Mouse (Mus musculus) gastrocnemius, postnatal 10 days (tissue): ENCODE results near the gene Ldb2. TPM values are rescaled to one million over a fixed set of nuclear protein-coding genes. Genes with fewer than 3 reads are reported as not detected.

Source experiments
- DNase-seq: peaks from one replicate; pipeline ENCODE4 v3.0.0; 2021; ENCODE audit warnings: mixed read lengths
- long read RNA-seq, 2 experiments: library from polyadenylated mRNA; stranded (forward); transcript quantifications; one replicate each; pipeline ENCODE4 v2.0.0; 2021
- total RNA-seq, 2 experiments: library from RNA; stranded (reverse); gene quantifications; 2 replicates each; pipeline ENCODE4 v1.2.3; 2021

Gene Ldb2
- 10 to 100 TPM; 16.4 to 18.6 TPM for total RNA-seq
- long read RNA-seq, experiment 1, transcript Ldb2-201 (8 exons, 2,418 nt) = major isoform, 8 of 18 reads
- long read RNA-seq, experiment 1, partial matches to known transcripts = 0 of 18 reads
- long read RNA-seq, experiment 1, other reads (novel, unspliced or antisense) = 5 of 18 reads
- long read RNA-seq, experiment 2, partial matches to known transcripts = 1 of 10 reads
- long read RNA-seq, experiment 2, other reads (novel, unspliced or antisense) = 5 of 10 reads

GRCm38 (mm10) chr5:44799053-44799860 is at the start of gene Ldb2:
Gene Ldb2, minus strand, starts transcription at chr5:44799680.
- peak; percentile 47 for DNase-seq

GRCm38 (mm10) chr5:44831287-44831686 is 31.8 kb upstream of the Ldb2 start:
- DNase-seq = peak; percentile 21

GRCm38 (mm10) chr5:44815506-44815905 is 16.0 kb upstream of the Ldb2 start:
- no peak for DNase-seq

GRCm38 (mm10) chr5:44805960-44806359 is 6.5 kb upstream of the Ldb2 start:
- no peak for DNase-seq

- no peak for DNase-seq
These were observed 1.6 kb upstream of the Ldb2 start for GRCm38 (mm10) chr5:44801100-44801499.

GRCm38 (mm10) chr5:44799861-44800260 is 381 bp upstream of the Ldb2 start:
- no peak for DNase-seq

GRCm38 (mm10) chr5:44798493-44798892 is 987 bp downstream of the Ldb2 start:
- DNase-seq = peak; percentile 14

GRCm38 (mm10) chr5:44798056-44798455 is 1.4 kb downstream of the Ldb2 start:
- no peak for DNase-seq

- no peak for DNase-seq
These were observed 14.9 kb downstream of the Ldb2 start for GRCm38 (mm10) chr5:44784591-44784990.

GRCm38 (mm10) chr5:44779340-44779739 is 20.1 kb downstream of the Ldb2 start:
- DNase-seq = no peak

GRCm38 (mm10) chr5:44768472-44768871 is 31.0 kb downstream of the Ldb2 start:
- DNase-seq = no peak

- DNase-seq = no peak
These were observed 34.6 kb downstream of the Ldb2 start for GRCm38 (mm10) chr5:44764911-44765310.

- DNase-seq = no peak
These were observed 40.3 kb downstream of the Ldb2 start for GRCm38 (mm10) chr5:44759178-44759577.

GRCm38 (mm10) chr5:44754156-44754910 is 45.1 kb downstream of the Ldb2 start:
- DNase-seq = no peak

GRCm38 (mm10) chr5:44745706-44746105 is 53.8 kb downstream of the Ldb2 start:
- DNase-seq = no peak

- no peak for DNase-seq
These were observed 63.1 kb downstream of the Ldb2 start for GRCm38 (mm10) chr5:44736366-44736765.

- no peak for DNase-seq
These were observed 65.3 kb downstream of the Ldb2 start for GRCm38 (mm10) chr5:44734131-44734723.

- no peak for DNase-seq
These were observed 69.7 kb downstream of the Ldb2 start for GRCm38 (mm10) chr5:44729646-44730310.

- DNase-seq = no peak
These were observed 71.5 kb downstream of the Ldb2 start for GRCm38 (mm10) chr5:44727995-44728394.

GRCm38 (mm10) chr5:44726546-44727476 is 72.7 kb downstream of the Ldb2 start:
- no peak for DNase-seq

- no peak for DNase-seq
These were observed 74.0 kb downstream of the Ldb2 start for GRCm38 (mm10) chr5:44725501-44725900.
